16 mouse cellular contexts compared by ENCODE assay signal in the genomic region with DNA sequence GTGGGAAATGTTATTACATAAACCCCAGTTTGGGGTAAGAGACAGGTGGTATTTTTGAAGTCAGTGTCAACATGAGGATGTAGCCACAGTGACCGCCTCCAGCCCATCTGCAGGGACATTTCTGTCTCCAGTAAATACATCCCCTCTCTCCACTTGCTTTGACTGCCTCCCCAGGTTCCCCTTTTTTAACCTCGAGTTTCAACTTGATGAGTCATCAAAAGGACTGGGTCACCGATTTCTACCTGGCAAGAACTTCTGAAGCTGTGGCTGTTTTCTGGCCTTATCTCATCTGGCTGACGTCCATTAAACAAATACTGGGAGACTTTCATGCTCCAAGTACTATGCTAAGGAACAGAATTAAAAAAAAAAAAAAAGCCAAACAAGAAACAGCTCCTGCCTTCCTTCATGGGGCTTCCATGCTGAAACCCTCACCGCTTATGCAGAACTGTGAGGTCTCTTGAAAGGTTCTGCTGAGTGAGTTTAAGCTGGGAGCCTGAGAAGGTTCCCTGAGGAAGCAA.
DNase-seq lines count a peak whose midpoint lies in the region; ATAC-seq and TF ChIP-seq lines count a peak whose summit lies in the region.
"Had no signal": no experiment of that assay in that cellular context is flagged by ENCODE, and none has a peak within 500 bp of the region (broad histone marks: within the 10 kb centered on the region; RNA-seq: fewer than 3 reads in every experiment).

No protein-coding gene starts in this region.

- H3K27me3 ChIP-seq in liver, adult 2 months (ENCODE audit: control insufficient read depth, insufficient read depth, low read length): no peaks in the 10 kb centered on the region
- no peaks in the 10 kb centered on the region for H3K27me3 ChIP-seq in CH12.LX (replicated peaks)
- H3K27me3 ChIP-seq: embryonic facial prominence, embryonic 13.5 days; liver, embryonic 12.5 days had no signal

- H3K9ac ChIP-seq in liver, adult 2 months (ENCODE audit: low read depth, low read length): no peak overlapping the region
- no peak overlapping the region for H3K9ac ChIP-seq in CH12.LX (ENCODE audit: insufficient read depth, low read depth)
- H3K9ac ChIP-seq: embryonic facial prominence, embryonic 13.5 days; forebrain, postnatal 0 days; liver, embryonic 12.5 days had no signal

- H3K4me3 ChIP-seq in liver, adult 2 months (ENCODE audit: insufficient read depth, low read depth, low read length): no peak overlapping the region
- no peak overlapping the region for H3K4me3 ChIP-seq in CH12.LX (replicated peaks in 1 of 3; ENCODE audit: low read depth in 2 of 3, low read length in 2 of 3, poor library complexity in 1 of 3)
- H3K4me3 ChIP-seq: embryonic facial prominence, embryonic 13.5 days; liver, embryonic 12.5 days had no signal

- no peak for TF ChIP-seq CTCF in liver, adult 2 months (IDR thresholded peaks at IDR 0.05; ENCODE audit: low read depth, low read length)
- TF ChIP-seq CTCF in CH12.LX (conservative IDR thresholded peaks at IDR 0.05 in 1 of 2, IDR thresholded peaks at IDR 0.05 in 1 of 2; ENCODE audit: low read depth in 2 of 2, low read length in 2 of 2): no peak

- in situ Hi-C loops in CH12.LX (cut with MboI; ENCODE audit: low pct_ligation_motif_present, low pct_unique_long_range_greater_than_20kb, low sequenced_read_pairs): loop anchor here (5.0 kb wide), 1 partner anchor 150 kb away; no protein-coding TSS in a partner anchor

- H3K27ac ChIP-seq in liver, adult 2 months (replicated peaks; ENCODE audit: insufficient read depth, low read depth, low read length): no peak overlapping the region
- H3K27ac ChIP-seq in CH12.LX (ENCODE audit: insufficient read depth, low read depth): no peak overlapping the region
- H3K27ac ChIP-seq: embryonic facial prominence, embryonic 13.5 days; hindbrain, postnatal 0 days; liver, embryonic 12.5 days had no signal

- no peak for TF ChIP-seq POLR2A in liver, adult 2 months (IDR thresholded peaks at IDR 0.05; ENCODE audit: extremely low read depth, insufficient read depth, low read length)
- TF ChIP-seq POLR2A in CH12.LX (IDR thresholded peaks at IDR 0.05; ENCODE audit: low read depth, low read length): no peak

- peaks cover 12% of the 10 kb centered on the region for H3K4me1 ChIP-seq in liver, adult 2 months (ENCODE audit: control insufficient read depth, insufficient read depth, low read length)
- peaks cover 17 to 93% of the 10 kb centered on the region in 2 experiments for H3K4me1 ChIP-seq in CH12.LX (ENCODE audit: control insufficient read depth in 1 of 2, insufficient read depth in 2 of 2)
- H3K4me1 ChIP-seq: embryonic facial prominence, embryonic 13.5 days had no signal

- H3K36me3 ChIP-seq in liver, adult 2 months (ENCODE audit: control insufficient read depth, insufficient read depth, low read length): no peaks in the 10 kb centered on the region
- H3K36me3 ChIP-seq in CH12.LX (replicated peaks in 1 of 2; ENCODE audit: control insufficient read depth in 1 of 2, insufficient read depth in 1 of 2, low read length in 1 of 2): no peaks in the 10 kb centered on the region
- H3K36me3 ChIP-seq: embryonic facial prominence, embryonic 13.5 days; liver, embryonic 12.5 days had no signal

- peak; percentile 83 for TF ChIP-seq EP300 in CH12.LX (IDR thresholded peaks at IDR 0.05; ENCODE audit: low read length)

- peak; percentile 84 for ATAC-seq in megakaryocyte, adult 5-6 weeks (ENCODE audit: poor library complexity, severe bottlenecking)
- ATAC-seq: forebrain, postnatal 0 days; hindbrain, postnatal 0 days; liver, embryonic 12.5 days had no signal

- dilution Hi-C loops in CH12.LX (cut with MboI; ENCODE audit: extremely low pct_ligation_motif_present, extremely low pct_unique_long_range_greater_than_20kb, low sequenced_read_pairs): no loop called here

- no peaks in the 10 kb centered on the region for H3K79me2 ChIP-seq in liver, adult 2 months (ENCODE audit: control insufficient read depth, insufficient read depth, low read length)
- no peaks in the 10 kb centered on the region for H3K79me2 ChIP-seq in CH12.LX (replicated peaks; ENCODE audit: control insufficient read depth, extremely low read depth, insufficient read depth, poor library complexity, severe bottlenecking)

- no peak; the same call in 1 of the 2 replicates for TF ChIP-seq RAD21 in CH12.LX (IDR thresholded peaks at IDR 0.05; ENCODE audit: low read depth, low read length)

- H3K9me3 ChIP-seq in CH12.LX (replicated peaks; ENCODE audit: low read length): no peaks in the 10 kb centered on the region
- H3K9me3 ChIP-seq: embryonic facial prominence, embryonic 13.5 days; liver, embryonic 12.5 days had no signal

- H3K4me2 ChIP-seq in CH12.LX (ENCODE audit: insufficient read depth, low read depth, poor library complexity, severe bottlenecking): peak overlapping the region; percentile 51; the same call in 1 of the 2 replicates
- H3K4me2 ChIP-seq: embryonic facial prominence, embryonic 13.5 days; liver, embryonic 12.5 days; midbrain, embryonic 11.5 days had no signal

- 25% methylated on average over 5 of the region's 5 CpGs for WGBS in liver, adult 2 months

- DNase-seq in adrenal gland, adult (ENCODE audit: inconsistent age in 2 of 2, low spot score in 1 of 2): peak; percentile 13 to 66
- DNase-seq in adrenal gland, adult 18-20 months (ENCODE audit: low spot score in 2 of 2): no peak
- peak; percentile 89 for DNase-seq in liver, adult 2 months (ENCODE audit: extremely low read depth, low read depth, low spot score)
- DNase-seq in liver (no peak), CH12.LX (ENCODE audit: extremely low read depth) (peak; percentile 88)
- DNase-seq in left cerebral cortex, adult 8-10 months (ENCODE audit: low spot score in 2 of 2): no peak
- no peak for DNase-seq in thymus, postnatal 0 days (ENCODE audit: low spot score)
- DNase-seq: cerebellum, adult 9-10 months; forebrain, postnatal 0 days; gastrocnemius, postnatal 36 days; heart, postnatal 10 days had no signal

TF ChIP-seq in CH12.LX, 34 proteins besides CTCF, POLR2A, EP300 and RAD21:
- peak; percentile 69; the same call in 1 of the 2 replicates for TF ChIP-seq MEF2A (IDR thresholded peaks at IDR 0.05; ENCODE audit: borderline replicate concordance, low read depth, low read length)
- no peak for TF ChIP-seq NRF1 (IDR thresholded peaks at IDR 0.05; ENCODE audit: low read depth, low read length)
- no peak for TF ChIP-seq SIN3A (IDR thresholded peaks at IDR 0.05; ENCODE audit: low read length)
- no peak for TF ChIP-seq TBP (conservative IDR thresholded peaks at IDR 0.05; ENCODE audit: low read depth, low read length)
- no peak for TF ChIP-seq SMC3 (IDR thresholded peaks at IDR 0.05; ENCODE audit: low read depth, low read length)
- TF ChIP-seq E2F4 (IDR thresholded peaks at IDR 0.05; ENCODE audit: insufficient replicate concordance, low read depth, low read length): no peak
- no peak for TF ChIP-seq ELF1 (IDR thresholded peaks at IDR 0.05; ENCODE audit: low read depth, low read length)
- peak; percentile 74 for TF ChIP-seq BHLHE40 (IDR thresholded peaks at IDR 0.05; ENCODE audit: low read depth, low read length)
- no peak for TF ChIP-seq NELFE (IDR thresholded peaks at IDR 0.05; ENCODE audit: low read depth, low read length)
- peak; percentile 72 for TF ChIP-seq JUND (conservative IDR thresholded peaks at IDR 0.05; ENCODE audit: low read depth, low read length)
- TF ChIP-seq ZMIZ1 (IDR thresholded peaks at IDR 0.05; ENCODE audit: low read depth, low read length): no peak
- peak; percentile 7; the same call in 1 of the 2 replicates for TF ChIP-seq ZNF384 (IDR thresholded peaks at IDR 0.05; ENCODE audit: low read depth, low read length)
- no peak for TF ChIP-seq MYC (IDR thresholded peaks at IDR 0.05; ENCODE audit: low read depth, low read length)
- peak; percentile 83 for TF ChIP-seq TCF12 (IDR thresholded peaks at IDR 0.05; ENCODE audit: low read depth, low read length)
- TF ChIP-seq IRF4 (IDR thresholded peaks at IDR 0.05; ENCODE audit: low read depth, low read length): peak; percentile 63
- peak; percentile 97 for TF ChIP-seq MAFK (IDR thresholded peaks at IDR 0.05; ENCODE audit: insufficient replicate concordance, low read length)
- no peak for TF ChIP-seq RCOR1 (conservative IDR thresholded peaks at IDR 0.05; ENCODE audit: low read depth, low read length)
- TF ChIP-seq CHD2 (IDR thresholded peaks at IDR 0.05; ENCODE audit: low read length): no peak
- TF ChIP-seq CHD1 (IDR thresholded peaks at IDR 0.05; ENCODE audit: low read depth, low read length): no peak
- TF ChIP-seq USF2 (conservative IDR thresholded peaks at IDR 0.05; ENCODE audit: low read depth, low read length): no peak
- TF ChIP-seq HCFC1 (IDR thresholded peaks at IDR 0.05; ENCODE audit: low read depth, low read length): no peak
- peak; percentile 93 for TF ChIP-seq ETS1 (conservative IDR thresholded peaks at IDR 0.05; ENCODE audit: low read depth, low read length)
- no peak for TF ChIP-seq PAX5 (IDR thresholded peaks at IDR 0.05; ENCODE audit: low read length)
- peak; percentile 55 for TF ChIP-seq JUN (IDR thresholded peaks at IDR 0.05; ENCODE audit: insufficient read depth, low read depth, low read length)
TF ChIP-seq in CH12.LX: peak in this region for 9.

Comparison
In these comparisons a context has a peak if more than half of its experiments do, and no peak if none do; other contexts are left out.
1. DNase-seq: peak in adrenal gland, adult (2 of 2), liver, adult 2 months (single experiment) and CH12.LX (single experiment); none in adrenal gland, adult 18-20 months (0 of 2), liver (single experiment), left cerebral cortex, adult 8-10 months (0 of 2) and thymus, postnatal 0 days (single experiment).